Mouse (Mus musculus) gastrocnemius, postnatal 10 days (tissue): ENCODE data around the gene Slc25a53. TPM values are rescaled to one million over a fixed set of nuclear protein-coding genes. Genes with fewer than 3 reads are reported as not detected.
"Not testable (repeated sequence)": the region's sequence is repeated elsewhere in the genome, so short reads cannot be mapped to it uniquely, and the experiment has no call there.

Experiments used
- DNase-seq: peaks from one replicate; pipeline ENCODE4 v3.0.0; 2021; ENCODE audit warnings: mixed read lengths
- total RNA-seq, 2 experiments: library from RNA; stranded (reverse); gene quantifications; 2 replicates each; pipeline ENCODE4 v1.2.3; 2021

The Slc25a53 gene
- total RNA-seq, 2 experiments from 2014 or later, result 4.1 to 6.4 TPM

DNA sequence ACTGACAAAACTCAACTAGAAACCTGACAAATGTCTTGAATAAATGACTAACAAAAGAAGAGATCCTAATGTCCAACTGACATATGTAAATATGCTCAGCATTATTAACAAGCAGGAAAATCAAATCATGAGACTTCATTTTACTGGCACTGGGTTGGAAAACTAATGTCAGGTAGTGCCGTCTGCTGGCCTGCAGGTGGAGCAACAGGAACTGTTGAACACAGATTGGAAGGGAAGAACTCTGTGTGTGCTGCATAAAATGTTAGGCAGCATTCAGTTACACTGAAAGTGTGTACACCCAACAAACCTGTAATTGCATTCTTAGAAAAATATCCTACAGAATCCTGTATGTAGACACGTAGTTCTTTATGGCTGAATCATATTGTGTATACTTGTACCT is 78.4 kb downstream of the Slc25a53 start:
- DNase-seq, result no peak

DNA sequence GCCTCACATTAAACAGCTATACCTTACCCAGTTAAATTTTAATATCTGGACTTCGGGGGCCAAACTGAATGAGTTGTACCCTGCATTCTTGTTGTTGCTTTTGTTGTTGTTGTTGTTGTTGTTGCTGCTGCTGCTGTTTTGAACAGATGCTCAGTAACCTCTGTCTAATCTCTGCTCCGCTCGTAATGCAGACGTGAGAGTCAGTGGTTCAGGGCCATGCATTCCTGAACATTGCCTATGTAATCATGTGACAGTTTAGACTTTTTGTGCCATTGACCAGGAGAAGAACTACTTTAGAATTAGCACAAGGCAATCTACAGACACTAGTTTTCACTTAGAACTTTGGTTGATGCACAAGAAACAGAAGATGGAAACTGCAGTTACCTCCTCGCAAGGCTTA is 79.8 kb downstream of the Slc25a53 start:
- not testable (repeated sequence) for DNase-seq

- peak; percentile 3 for DNase-seq
Observed at GRCm38 (mm10) chrX:136957583-136958279, 80.4 kb downstream of the Slc25a53 start.

DNA sequence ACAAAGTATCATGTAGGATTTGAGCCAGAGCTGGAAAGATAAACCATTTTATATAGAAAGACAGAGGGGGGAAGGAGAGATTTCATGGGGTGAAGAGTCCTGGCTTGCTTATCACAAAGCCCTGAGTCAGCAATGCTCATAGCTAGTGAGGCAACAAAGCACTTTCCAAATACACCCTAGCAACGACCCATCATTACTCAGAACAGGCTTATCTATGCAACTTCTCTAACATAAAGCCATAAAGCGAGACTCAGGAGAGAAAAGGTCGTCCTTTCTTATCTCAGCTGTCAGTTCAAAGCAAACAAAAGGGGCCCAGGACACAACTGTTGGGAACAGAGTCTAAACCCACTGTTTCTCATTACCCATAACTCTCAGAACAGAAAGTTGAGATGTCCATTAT is 100.1 kb downstream of the Slc25a53 start:
- no peak for DNase-seq

Other genes starting within 250 kb of the Slc25a53 start
- 10 to 100 TPM; 15.0 to 17.0 TPM for gene Plp1, start 215.6 kb downstream of the Slc25a53 start, total RNA-seq
- under 1 TPM; 0.25 to 0.42 TPM for gene Rab9b, start 169.5 kb downstream of the Slc25a53 start, total RNA-seq
- gene H2bfm, start 111.0 kb downstream of the Slc25a53 start, total RNA-seq, result not detected
- 10 to 100 TPM in 1 of 2 experiments, 1 to 10 TPM in 1; 6.0 to 11.6 TPM for gene Tmsb15b2, start 62.8 kb downstream of the Slc25a53 start, total RNA-seq
- not detected for gene Tmsb15l, start 61.4 kb downstream of the Slc25a53 start, total RNA-seq
- gene Tmsb15b1, start 61.4 kb downstream of the Slc25a53 start, total RNA-seq, result 1 to 10 TPM; 3.2 to 5.9 TPM
- gene Zcchc18, start 45.1 kb downstream of the Slc25a53 start, total RNA-seq, result under 1 TPM; 0.49 to 0.68 TPM
- gene Fam199x, start 11.3 kb upstream of the Slc25a53 start, total RNA-seq, result 1 to 10 TPM; 4.4 to 4.8 TPM
- gene Esx1, start 83.8 kb upstream of the Slc25a53 start, total RNA-seq, result not detected